Mouse (Mus musculus) limb, embryonic 11.5 days (tissue): Measurements from ENCODE around the gene Serpina10. TPM values are rescaled to one million over a fixed set of nuclear protein-coding genes. Genes with fewer than 3 reads are reported as not detected.

Source experiments
- ATAC-seq: fragments of 200-750 bp; cut with Nextera tagmentation; 2 replicates; pipeline ENCODE4 v1.8.0; 2017; ENCODE audit warnings: low read depth; ENCODE audit not compliant: insufficient number of reproducible peaks, low FRiP score, low TSS enrichment
- DNase-seq: peaks from one replicate; pipeline ENCODE4 v3.0.0-alpha.2; 2015; ENCODE audit warnings: low spot score
- H3K27ac ChIP-seq: fragments of 300-500 bp; sonication (generic); replicated peaks from 2 replicates; pipeline ENCODE4 v1.5.1; 2014; ENCODE audit warnings: low read depth, mild to moderate bottlenecking, low read length
- H3K27me3 ChIP-seq: fragments of 300-500 bp; sonication (generic); 2 replicates; pipeline ENCODE4 v1.6.1; 2014; ENCODE audit warnings: mild to moderate bottlenecking, low read length, mixed read lengths; ENCODE audit not compliant: control insufficient read depth, insufficient read depth
- H3K36me3 ChIP-seq: fragments of 300-500 bp; sonication (generic); 2 replicates; pipeline ENCODE4 v1.6.1; 2014; ENCODE audit warnings: mild to moderate bottlenecking, low read length, moderate library complexity, mixed read lengths; ENCODE audit not compliant: control insufficient read depth, insufficient read depth
- H3K4me1 ChIP-seq: fragments of 300-500 bp; sonication (generic); 2 replicates; pipeline ENCODE4 v1.6.1; 2014; ENCODE audit warnings: low read length, mixed read lengths; ENCODE audit not compliant: control insufficient read depth, insufficient read depth
- H3K4me2 ChIP-seq: fragments of 300-500 bp; sonication (generic); 2 replicates; pipeline ENCODE4 v1.6.1; 2014; ENCODE audit warnings: low read depth, mild to moderate bottlenecking, moderate library complexity; ENCODE audit not compliant: severe bottlenecking
- H3K4me3 ChIP-seq: fragments of 300-500 bp; sonication (generic); 2 replicates; pipeline ENCODE4 v1.5.1; 2014; ENCODE audit warnings: low read depth, low read length
- H3K9ac ChIP-seq: fragments of 300-500 bp; sonication (generic); 2 replicates; pipeline ENCODE4 v1.6.1; 2014; ENCODE audit warnings: mild to moderate bottlenecking, low read length
- H3K9me3 ChIP-seq: fragments of 300-500 bp; sonication (generic); 2 replicates; pipeline ENCODE4 v1.6.1; 2016; ENCODE audit warnings: low read length; ENCODE audit not compliant: control insufficient read depth
- WGBS: fragments of 180-500 bp; shearing (Covaris S2); extraction: QIAGEN DNeasy Blood & Tissue Kit; methylation state at CpG from one replicate; pipeline ENCODE4 v1.1.7; 2014; 5-methylcytosine and 5-hydroxymethylcytosine counted together
- polyA plus RNA-seq: library from polyadenylated mRNA; unstranded; fragments of >200 nt; fragmentation: Nextera tagmentation; extraction: Ambion mirVana; gene quantifications from 2 replicates; pipeline ENCODE4 v1.2.1, GENCODE M21; 2014

Serpina10 gene
- polyA plus RNA-seq, 1 experiment from 2014 or later = 0.11 TPM

DNA sequence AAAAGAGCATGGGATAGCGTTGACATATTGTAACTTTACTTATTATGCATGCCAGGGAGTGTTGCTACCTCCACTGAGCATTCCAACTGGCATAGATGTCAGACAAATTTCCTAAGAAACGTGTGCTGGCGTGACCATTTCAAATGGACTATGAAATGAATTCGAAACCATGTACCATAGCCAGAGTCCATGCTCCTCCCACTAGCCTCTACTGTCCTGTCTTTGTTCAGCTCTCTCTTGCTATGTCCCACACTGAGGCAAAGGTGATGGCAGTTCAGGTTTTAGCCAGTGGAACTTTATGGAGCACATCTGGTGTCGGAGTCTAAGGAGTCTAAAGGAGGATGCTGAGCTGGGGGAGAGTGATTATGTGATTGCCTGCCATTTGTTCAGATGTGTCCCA lies 28.8 kb upstream of the Serpina10 start:
- Histone ChIP-seq H3K9me3 (no peaks in the 10 kb centered on the region), H3K27ac (no peak overlapping the region), H3K4me3 (no peak overlapping the region), H3K27me3 (no peaks in the 10 kb centered on the region), H3K9ac (no peak overlapping the region), H3K4me1 (no peaks in the 10 kb centered on the region), H3K36me3 (no peaks in the 10 kb centered on the region), H3K4me2 (no peak overlapping the region)
- no peak for DNase-seq
- 83% methylated on average over 5 of the region's 5 CpGs for WGBS
- no peak for ATAC-seq

GRCm38 (mm10) chr12:103659171-103659570 lies 27.9 kb upstream of the Serpina10 start:
- Histone ChIP-seq H3K36me3 (no peaks in the 10 kb centered on the region), H3K27me3 (no peaks in the 10 kb centered on the region), H3K9ac (no peak overlapping the region), H3K27ac (no peak overlapping the region), H3K4me3 (no peak overlapping the region), H3K9me3 (no peaks in the 10 kb centered on the region), H3K4me1 (no peaks in the 10 kb centered on the region), H3K4me2 (no peak overlapping the region)
- DNase-seq (no peak), ATAC-seq (no peak)
- 87% methylated on average over 2 of the region's 2 CpGs for WGBS

DNA sequence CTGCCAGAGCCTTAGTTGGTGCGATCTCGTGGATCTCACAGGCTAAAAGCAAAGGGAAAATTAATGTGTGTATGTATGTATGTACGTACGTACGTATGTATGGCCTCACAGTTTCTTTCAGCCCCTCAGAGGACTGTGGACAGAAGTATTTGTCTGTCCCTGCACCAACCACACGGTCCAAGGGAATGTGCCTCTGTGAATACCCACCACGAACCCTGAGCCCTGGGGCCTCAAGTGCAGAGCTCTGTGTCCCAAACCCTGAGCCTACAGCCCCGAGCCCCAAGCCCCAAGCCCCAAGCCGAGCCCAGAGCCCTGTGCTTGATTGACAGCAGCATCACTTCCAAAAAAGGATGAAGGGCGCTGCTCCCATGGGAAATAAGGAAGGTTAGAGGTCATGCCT lies 26.7 kb upstream of the Serpina10 start:
- WGBS = 85% methylated on average over 10 of the region's 10 CpGs
- Histone ChIP-seq H3K4me3 (no peak overlapping the region), H3K27me3 (no peaks in the 10 kb centered on the region), H3K9me3 (no peaks in the 10 kb centered on the region), H3K4me2 (no peak overlapping the region), H3K27ac (no peak overlapping the region), H3K36me3 (no peaks in the 10 kb centered on the region), H3K9ac (no peak overlapping the region), H3K4me1 (no peaks in the 10 kb centered on the region)
- ATAC-seq = no peak
- DNase-seq = no peak

DNA sequence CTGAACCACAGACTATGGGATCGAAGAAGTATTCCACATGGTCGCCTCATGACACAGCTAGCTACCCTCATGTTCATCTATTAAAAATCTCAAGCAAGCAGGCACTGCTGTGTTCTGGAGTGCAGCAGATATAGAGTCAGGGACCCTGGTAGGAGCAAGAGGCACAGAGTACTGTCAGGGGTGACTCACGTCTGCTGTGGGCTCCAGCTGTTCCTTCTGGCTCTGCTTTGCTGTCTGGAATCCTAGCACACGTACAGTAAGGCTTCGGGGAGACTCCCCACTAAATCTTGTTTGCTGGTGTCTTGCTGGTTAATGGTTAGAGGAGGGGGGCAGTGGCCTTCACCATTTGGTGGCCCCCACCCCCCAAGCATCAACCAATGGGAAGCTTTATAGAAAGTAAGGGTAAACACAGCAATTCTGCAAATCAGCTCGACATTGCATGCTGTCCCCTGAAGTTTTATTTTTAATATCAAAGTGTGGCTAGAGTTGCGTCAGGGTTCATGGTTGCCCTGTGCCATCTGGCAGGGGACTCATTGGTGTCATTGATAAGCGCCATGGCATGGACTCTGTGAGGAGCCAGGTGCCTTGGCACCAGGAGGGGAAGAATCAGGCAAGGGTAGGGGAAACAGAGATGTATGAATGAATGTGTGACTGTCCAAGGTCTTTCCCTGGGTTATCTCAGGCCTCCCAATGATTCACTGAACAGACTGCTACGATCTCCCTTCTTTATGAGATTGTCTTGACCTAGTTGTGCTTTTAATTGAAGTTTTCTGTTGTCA lies 25.8 kb upstream of the Serpina10 start, which contains the start of gene Serpina6:
Gene Serpina6, minus strand, starts transcription at position 365 of the 779 bp plus-strand sequence.
- no peak for ATAC-seq
- Histone ChIP-seq H3K27ac (no peak within 1 kb of the TSS), H3K4me2 (no peak within 1 kb of the TSS), H3K36me3 (no peaks in the 10 kb centered on the region), H3K9ac (no peak within 1 kb of the TSS), H3K9me3 (no peaks in the 10 kb centered on the region), H3K4me1 (no peaks in the 10 kb centered on the region), H3K4me3 (no peak within 1 kb of the TSS), H3K27me3 (no peaks in the 10 kb centered on the region)
- WGBS = 83% methylated on average over 9 of the region's 9 CpGs
- DNase-seq = no peak

DNA sequence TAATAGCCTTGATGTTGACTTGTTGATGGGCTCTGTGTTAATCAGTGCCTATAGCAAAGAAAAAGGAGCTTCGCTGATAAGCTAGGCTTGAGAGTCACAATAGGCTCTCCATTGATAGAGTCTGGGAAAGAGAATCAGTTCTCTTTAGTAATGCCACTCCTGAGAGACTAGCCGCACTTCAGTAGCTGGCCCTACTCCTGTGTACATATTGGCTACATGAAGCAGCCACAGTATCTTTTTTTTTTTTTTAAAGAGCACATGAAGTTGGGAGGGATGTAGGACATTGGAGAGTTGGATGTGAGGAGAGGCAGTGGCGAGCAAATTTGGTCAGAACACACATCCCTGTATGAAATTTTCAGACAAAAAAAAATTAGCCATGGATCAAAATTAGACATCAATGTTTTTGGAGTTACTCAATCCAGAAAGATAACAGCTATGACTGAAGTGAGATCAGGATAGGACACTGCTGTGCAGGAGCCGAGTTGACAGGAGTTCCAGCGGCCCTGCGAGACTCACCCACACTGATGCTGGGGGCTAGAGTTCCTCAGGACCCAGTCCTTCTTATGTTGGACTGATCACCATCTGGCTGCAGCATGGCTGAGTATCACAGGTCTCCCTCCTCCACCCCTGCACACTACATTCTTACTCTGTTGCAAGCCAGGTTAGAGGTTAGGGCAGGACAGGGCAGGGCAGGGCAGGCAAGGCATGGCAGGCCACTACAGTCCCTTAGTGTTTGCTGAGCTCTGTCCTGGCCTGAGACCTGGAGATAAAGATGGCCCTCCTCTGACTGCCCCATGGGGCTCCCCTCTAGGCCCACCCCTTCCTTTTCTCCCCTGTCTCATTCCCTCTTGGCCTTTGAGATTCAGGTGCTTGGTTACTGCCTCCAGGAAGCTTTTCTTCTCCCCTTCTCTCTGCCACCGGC lies 24.1 kb upstream of the Serpina10 start:
- no peak overlapping the region for H3K27ac ChIP-seq
- DNase-seq = no peak
- H3K9me3 ChIP-seq = no peaks in the 10 kb centered on the region
- H3K9ac ChIP-seq = no peak overlapping the region
- H3K4me1 ChIP-seq = no peaks in the 10 kb centered on the region
- no peak overlapping the region for H3K4me3 ChIP-seq
- ATAC-seq = no peak
- no peaks in the 10 kb centered on the region for H3K27me3 ChIP-seq
- 91% methylated on average over 7 of the region's 7 CpGs for WGBS
- H3K36me3 ChIP-seq = no peaks in the 10 kb centered on the region
- no peak overlapping the region for H3K4me2 ChIP-seq

DNA sequence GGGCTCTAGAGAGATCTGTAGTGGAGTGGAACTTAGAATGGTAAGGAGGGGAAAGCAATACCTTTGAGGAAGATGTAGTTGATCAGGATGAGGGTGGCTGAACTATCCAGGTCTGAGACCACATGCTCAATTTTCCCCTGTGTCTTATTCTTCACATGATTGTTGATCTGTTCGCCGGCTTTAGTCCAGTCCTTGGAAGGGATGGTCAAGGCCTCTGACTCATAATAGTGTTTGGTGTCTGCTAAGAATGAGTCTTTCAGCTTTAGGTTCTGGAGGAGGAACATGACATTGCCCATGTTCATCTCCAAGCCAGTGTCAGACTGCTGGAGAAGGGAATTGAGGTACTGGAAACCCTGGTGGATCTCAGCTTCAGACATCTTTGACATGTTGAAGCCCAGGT lies 22.6 kb upstream of the Serpina10 start:
- Histone ChIP-seq H3K27ac (no peak overlapping the region), H3K9ac (no peak overlapping the region), H3K36me3 (no peaks in the 10 kb centered on the region), H3K4me3 (no peak overlapping the region), H3K4me1 (no peaks in the 10 kb centered on the region), H3K4me2 (no peak overlapping the region), H3K27me3 (no peaks in the 10 kb centered on the region), H3K9me3 (no peaks in the 10 kb centered on the region)
- no peak for ATAC-seq
- no peak for DNase-seq
- WGBS = 98% methylated on average over 2 of the region's 2 CpGs

DNA sequence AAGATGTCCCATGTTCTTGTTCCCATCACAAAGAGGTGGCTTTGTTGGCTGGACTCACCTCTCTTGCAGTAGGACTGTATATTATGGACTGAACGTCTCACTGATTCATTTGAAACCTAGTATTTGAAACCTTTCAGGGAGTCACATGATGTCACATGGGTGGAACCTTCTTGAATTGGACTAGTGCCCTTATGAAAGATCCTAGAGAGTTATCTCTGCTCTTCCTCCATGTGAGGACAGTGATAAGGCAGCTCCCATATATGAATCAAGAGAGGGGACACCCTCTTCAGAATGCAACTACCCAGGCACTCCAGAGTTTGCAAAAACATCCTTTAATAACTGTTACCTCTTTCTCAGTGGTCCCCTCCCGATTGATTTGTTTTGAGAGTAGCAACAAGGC lies 15.1 kb upstream of the Serpina10 start:
- 78% methylated on average over 2 of the region's 2 CpGs for WGBS
- Histone ChIP-seq H3K9ac (no peak overlapping the region), H3K9me3 (no peaks in the 10 kb centered on the region), H3K4me2 (no peak overlapping the region), H3K4me3 (no peak overlapping the region), H3K4me1 (no peaks in the 10 kb centered on the region), H3K36me3 (no peaks in the 10 kb centered on the region), H3K27ac (no peak overlapping the region), H3K27me3 (no peaks in the 10 kb centered on the region)
- no peak for ATAC-seq
- no peak for DNase-seq

GRCm38 (mm10) chr12:103644601-103645000 lies 13.4 kb upstream of the Serpina10 start:
- Histone ChIP-seq H3K9ac (no peak overlapping the region), H3K4me1 (no peaks in the 10 kb centered on the region), H3K4me2 (no peak overlapping the region), H3K4me3 (no peak overlapping the region), H3K9me3 (no peaks in the 10 kb centered on the region), H3K27ac (no peak overlapping the region), H3K36me3 (no peaks in the 10 kb centered on the region), H3K27me3 (no peaks in the 10 kb centered on the region)
- 49% methylated on average over 5 of the region's 5 CpGs for WGBS
- no peak for DNase-seq
- ATAC-seq = no peak
